Mouse (Mus musculus): Measurements from ENCODE around the gene 1110025L11Rik. TPM values are rescaled to one million over a fixed set of nuclear protein-coding genes. Genes with fewer than 3 reads are reported as not detected.
"Not testable (repeated sequence)": the region's sequence is repeated elsewhere in the genome, so short reads cannot be mapped to it uniquely, and the experiment has no call there.

The 1110025L11Rik gene
- not detected for total RNA-seq (2021)

GRCm38 (mm10) chr16:89063902-89064301 lies at the start of gene 1110025L11Rik:
Gene 1110025L11Rik (minus strand): TSS chr16:89064002.
- intact Hi-C loops (cut with DNase I); DNase-seq (ENCODE audit: extremely low spot score in 1 of 2, low spot score in 2 of 2): not testable (repeated sequence)

GRCm38 (mm10) chr16:89071041-89071440 lies 7.2 kb upstream of the 1110025L11Rik start:
- DNase-seq (ENCODE audit: extremely low spot score in 1 of 2, low spot score in 2 of 2); intact Hi-C loops (cut with DNase I): not testable (repeated sequence)

GRCm38 (mm10) chr16:89047783-89048182 lies 16.0 kb downstream of the 1110025L11Rik start, which contains the start of gene Krtap6-5:
Gene Krtap6-5 (minus strand): TSS chr16:89047883.
- intact Hi-C loops (cut with DNase I) = no loop called here
- no peak for DNase-seq (ENCODE audit: extremely low spot score in 1 of 2, low spot score in 2 of 2)

GRCm38 (mm10) chr16:89041372-89041771 lies 22.4 kb downstream of the 1110025L11Rik start, which contains the start of gene Gm10228:
Gene Gm10228 (minus strand): TSS chr16:89041472.
- intact Hi-C loops (cut with DNase I); DNase-seq (ENCODE audit: extremely low spot score in 1 of 2, low spot score in 2 of 2): not testable (repeated sequence)

GRCm38 (mm10) chr16:89031399-89031798 lies 32.4 kb downstream of the 1110025L11Rik start, which contains the start of gene Krtap6-1:
Gene Krtap6-1 (plus strand): TSS chr16:89031699.
- DNase-seq (ENCODE audit: extremely low spot score in 1 of 2, low spot score in 2 of 2); intact Hi-C loops (cut with DNase I): not testable (repeated sequence)

GRCm38 (mm10) chr16:89014984-89015383 lies 48.8 kb downstream of the 1110025L11Rik start, which contains the start of gene Gm10229:
Gene Gm10229 (plus strand): TSS chr16:89015284.
- intact Hi-C loops (cut with DNase I); DNase-seq (ENCODE audit: extremely low spot score in 1 of 2, low spot score in 2 of 2): not testable (repeated sequence)

GRCm38 (mm10) chr16:89013973-89014372 lies 49.8 kb downstream of the 1110025L11Rik start:
- DNase-seq (ENCODE audit: extremely low spot score in 1 of 2, low spot score in 2 of 2) = no peak
- intact Hi-C loops (cut with DNase I) = no loop called here

Other genes with a start within 250 kb of the 1110025L11Rik start
- gene Krtap15, start 243.8 kb downstream of the 1110025L11Rik start, total RNA-seq (2021) = not detected
- not detected for gene Krtap14, start 237.9 kb downstream of the 1110025L11Rik start, total RNA-seq (2021)
- not detected for gene Krtap19-1, start 194.6 kb downstream of the 1110025L11Rik start, total RNA-seq (2021)
- gene Krtap19-2, start 189.7 kb downstream of the 1110025L11Rik start, total RNA-seq (2021) = not detected
- gene Krtap19-3, start 186.0 kb downstream of the 1110025L11Rik start, total RNA-seq (2021) = not detected
- not detected for gene Krtap19-4, start 178.9 kb downstream of the 1110025L11Rik start, total RNA-seq (2021)
- not detected for gene Krtap19-5, start 167.5 kb downstream of the 1110025L11Rik start, total RNA-seq (2021)
- not detected for gene Krtap19-9b, start 131.7 kb downstream of the 1110025L11Rik start, total RNA-seq (2021)
- gene Krtap16-3, start 101.1 kb downstream of the 1110025L11Rik start, total RNA-seq (2021) = not detected
- gene Krtap22-2, start 53.2 kb downstream of the 1110025L11Rik start, total RNA-seq (2021) = not detected
- gene Gm10229, start 48.7 kb downstream of the 1110025L11Rik start, total RNA-seq (2021) = not detected
- gene Krtap6-1, start 32.3 kb downstream of the 1110025L11Rik start, total RNA-seq (2021) = not detected
- gene Gm10228, start 22.5 kb downstream of the 1110025L11Rik start, total RNA-seq (2021) = not detected
- gene Krtap6-5, start 16.1 kb downstream of the 1110025L11Rik start, total RNA-seq (2021) = not detected
- gene Krtap6-3, start 20.0 kb upstream of the 1110025L11Rik start, total RNA-seq (2021) = not detected
- gene Gm6358, start 76.8 kb upstream of the 1110025L11Rik start, total RNA-seq (2021) = not detected
- not detected for gene Gm10061, start 87.1 kb upstream of the 1110025L11Rik start, total RNA-seq (2021)
- not detected for gene Gm9789, start 94.0 kb upstream of the 1110025L11Rik start, total RNA-seq (2021)
- not detected for gene Gm7735, start 105.5 kb upstream of the 1110025L11Rik start, total RNA-seq (2021)
- gene 1110057P08Rik, start 110.7 kb upstream of the 1110025L11Rik start, total RNA-seq (2021) = not detected
- not detected for gene Krtap20-2, start 141.9 kb upstream of the 1110025L11Rik start, total RNA-seq (2021)

Data from left cerebral cortex, postnatal 10 days (tissue).